ENCODE assay signal across 15 mouse cellular contexts in genomic region chr12:102575541-102576329, GRCm38 (mm10). TPM values are rescaled to one million over a fixed set of nuclear protein-coding genes. Genes with fewer than 3 reads are reported as not detected.
A peak's percentile ranks its signal among the peaks of the same experiment; 100 is the strongest.
DNase-seq lines count a peak whose midpoint lies in the region; ATAC-seq and TF ChIP-seq lines count a peak whose summit lies in the region.
"Had no signal": no experiment of that assay in that cellular context is flagged by ENCODE, and none has a peak within 500 bp of the region (broad histone marks: within the 10 kb centered on the region; RNA-seq: fewer than 3 reads in every experiment).

No protein-coding gene starts in this region.

- H3K4me3 ChIP-seq in cerebellum, adult 2 months (replicated peaks; ENCODE audit: insufficient read depth, low read depth, low read length) = no peak overlapping the region
- no peak overlapping the region for H3K4me3 ChIP-seq in layer of hippocampus, adult 2 months
- H3K4me3 ChIP-seq: neural tube, embryonic 15.5 days had no signal

- H3K27ac ChIP-seq in cerebellum, adult 2 months (ENCODE audit: insufficient read depth, low read length) = no peak overlapping the region
- no peak overlapping the region for H3K27ac ChIP-seq in layer of hippocampus, adult 2 months
- H3K27ac ChIP-seq: neural tube, embryonic 15.5 days had no signal

- ATAC-seq in common myeloid progenitor, adult 5-6 weeks (replicated peaks; ENCODE audit: low read depth, poor library complexity, severe bottlenecking) = peak; percentile 55

- no peak for TF ChIP-seq POLR2A in cerebellum, adult 2 months (IDR thresholded peaks at IDR 0.05; ENCODE audit: borderline replicate concordance, insufficient read depth, low read length)

- no peaks in the 10 kb centered on the region for H3K27me3 ChIP-seq in cerebellum, adult 2 months (ENCODE audit: control insufficient read depth, insufficient read depth, low read length)
- H3K27me3 ChIP-seq: neural tube, embryonic 15.5 days had no signal

- DNase-seq in cerebellum, adult 2 months = no peak
- no peak for DNase-seq in cerebellum, adult 11-12 months
- no peak for DNase-seq in layer of hippocampus, adult 2 months (ENCODE audit: low spot score in 2 of 2)
- DNase-seq in layer of hippocampus, adult 11-12 months (ENCODE audit: low spot score) = no peak
- DNase-seq in retina, embryonic 14.5 days (ENCODE audit: low spot score) = peak; percentile 36
- DNase-seq in adipocyte (ENCODE audit: low spot score) = no peak
- no peak for DNase-seq in frontal cortex, postnatal 10 days (ENCODE audit: low spot score in 2 of 2)
- DNase-seq: adrenal gland, adult 8-10 months; heart, adult 11 months; heart, postnatal 10 days; left cerebral cortex, postnatal 4 days; thymus, adult 2 months had no signal

- TF ChIP-seq CTCF in cerebellum, adult 2 months (IDR thresholded peaks at IDR 0.05; ENCODE audit: borderline replicate concordance, insufficient read depth, low read depth, low read length) = peak; percentile 18; the same call in 1 of the 2 replicates
- TF ChIP-seq CTCF in layer of hippocampus, adult 2 months (conservative IDR thresholded peaks at IDR 0.05) = peak; percentile 41

- peaks cover 16% of the 10 kb centered on the region for H3K4me1 ChIP-seq in cerebellum, adult 2 months (ENCODE audit: control insufficient read depth, insufficient read depth, low read length)
- H3K4me1 ChIP-seq: neural tube, embryonic 15.5 days had no signal

- 76% methylated on average over 5 of the region's 5 CpGs for WGBS in cerebellum, adult 2 months

RNA-seq across cellular contexts. Expression of gene Chga, which starts 21.0 kb away (rescaled TPM):
- polyA plus RNA-seq in cerebellum, adult 2 months (2012; rRNA removed) = 187 and 216 TPM in 2 replicates
- 100 to 1,000 TPM; 123 to 124 TPM for total RNA-seq in layer of hippocampus, adult 2 months (2021)
- total RNA-seq in common myeloid progenitor, adult 5-6 weeks (2017) = not detected in 2 replicates
- total RNA-seq: heart, postnatal 10 days; megakaryocyte, adult 5-6 weeks had no signal

Comparison
In these comparisons a context has a peak if more than half of its experiments do, and no peak if none do; other contexts are left out.
1. RNA of gene Chga, which starts 21.0 kb away (total RNA-seq): 123 to 124 TPM in layer of hippocampus, adult 2 months; not detected in common myeloid progenitor, adult 5-6 weeks; every median in the first group is over 100 times any median in the second.